Mouse (Mus musculus) urinary bladder, postnatal 14 days (tissue): ENCODE data around the gene Ssh3.

Experiments used
- DNase-seq: peaks from one replicate; pipeline ENCODE4 v3.0.0; 2021; ENCODE audit warnings: low spot score

Gene Ssh3

GRCm38 (mm10) chr19:4216041-4216685 lies 52.8 kb downstream of the Ssh3 start:
- DNase-seq, result peak; percentile 45

DNA sequence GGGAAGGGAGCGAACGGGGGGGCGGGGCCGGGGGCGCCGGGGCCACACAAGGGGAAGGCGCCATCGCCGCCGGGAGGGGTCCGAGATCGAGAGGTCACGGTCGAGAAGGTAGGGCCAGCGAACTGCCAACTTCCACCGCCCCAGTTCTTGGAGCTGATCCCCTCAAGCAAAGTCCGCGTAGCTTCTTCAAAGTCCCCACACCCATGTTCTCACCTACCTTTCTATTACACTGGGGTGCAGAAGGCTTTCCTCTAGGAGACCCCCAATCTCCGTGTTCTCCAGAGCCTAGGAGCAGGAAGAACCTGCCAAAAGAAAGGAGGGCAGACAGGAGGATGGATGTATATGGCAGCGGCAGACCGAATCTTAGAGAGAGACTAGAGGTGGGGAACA lies 53.5 kb downstream of the Ssh3 start:
- no peak for DNase-seq

DNA sequence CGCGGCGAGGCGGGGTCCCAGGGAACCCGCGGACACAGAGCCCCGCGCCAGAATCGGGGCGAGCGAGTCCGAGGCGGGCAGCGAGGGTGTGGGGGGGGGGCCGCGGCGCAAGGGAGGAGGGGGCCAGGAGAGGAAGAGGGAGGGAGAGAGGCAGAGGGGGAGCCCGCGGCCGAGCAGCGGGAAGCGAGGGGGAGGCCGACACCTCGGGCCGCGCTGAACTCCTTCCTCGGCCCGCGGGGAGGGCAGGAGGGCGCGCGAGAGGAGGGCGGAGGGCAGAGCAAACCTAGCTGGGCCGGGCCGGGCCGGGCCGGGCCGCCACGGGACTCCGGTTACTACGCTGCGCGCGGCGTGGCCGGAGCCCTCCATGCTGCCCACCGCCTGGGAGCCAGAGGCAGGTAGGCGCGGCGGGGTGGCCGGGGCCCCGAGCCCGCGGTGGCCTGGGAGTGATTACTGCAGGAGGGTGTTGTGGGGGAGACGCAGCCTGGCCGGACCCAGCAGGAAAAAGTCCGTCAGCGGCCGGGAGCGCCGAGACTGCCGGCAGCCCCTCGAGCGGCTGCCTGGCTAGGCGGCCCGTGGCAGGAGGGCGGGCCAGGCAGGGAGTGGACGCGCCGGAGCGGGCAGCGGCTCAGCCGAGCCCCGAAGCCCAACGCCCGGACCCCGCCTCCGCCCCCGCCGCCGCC lies 54.1 kb downstream of the Ssh3 start:
- DNase-seq, result peak; percentile 28

DNA sequence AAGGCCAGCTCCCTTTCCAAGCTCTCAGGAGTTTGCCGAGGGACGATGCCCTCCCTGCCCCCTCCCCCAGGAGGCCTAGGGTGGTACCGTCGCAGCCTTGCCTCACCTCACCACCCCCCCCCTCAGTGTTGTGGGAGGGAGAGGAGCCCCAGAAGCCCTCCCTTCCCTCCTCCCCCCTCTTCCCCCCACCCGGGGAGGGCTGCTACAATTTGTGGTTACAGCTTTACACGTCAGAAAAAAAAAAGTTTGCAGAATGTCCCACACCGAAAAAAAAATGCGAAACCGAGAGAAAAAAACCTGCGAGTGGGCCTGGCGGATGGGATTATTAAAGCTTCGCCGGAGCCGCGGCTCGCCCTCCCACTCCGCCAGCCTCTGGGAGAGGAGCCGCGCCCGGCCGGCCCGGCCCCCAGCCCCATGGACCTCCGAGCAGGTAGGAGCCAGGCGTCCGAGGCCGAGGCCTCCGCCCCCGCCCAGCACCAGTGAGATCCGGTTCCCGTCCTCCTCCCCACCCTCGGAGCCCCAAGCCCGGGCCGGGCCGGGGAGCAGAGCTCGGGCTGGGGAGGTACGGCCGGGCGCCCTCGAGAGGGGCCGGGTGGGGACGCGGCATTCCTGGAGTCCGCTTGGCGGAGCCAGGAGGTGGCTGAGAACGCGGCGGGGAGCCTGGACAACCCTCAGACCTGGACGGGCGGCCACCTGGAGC lies 54.8 kb downstream of the Ssh3 start, which contains the start of the genes Clcf1 and AC109138.7:
Gene Clcf1 (plus strand): TSS at position 168 of the 700 bp plus-strand sequence.
Gene AC109138.7 (plus strand): TSS at position 287 of the 700 bp plus-strand sequence.
- peak; percentile 55 for DNase-seq

- peak; percentile 58 for DNase-seq
Observed at GRCm38 (mm10) chr19:4213524-4213974, 55.4 kb downstream of the Ssh3 start.

GRCm38 (mm10) chr19:4211891-4212588 lies 56.9 kb downstream of the Ssh3 start:
- no peak for DNase-seq
